Mouse (Mus musculus) liver, embryonic 14.5 days (tissue): ENCODE measurements around the gene Trir. TPM values are rescaled to one million over a fixed set of nuclear protein-coding genes. Genes with fewer than 3 reads are reported as not detected.

Experiments
- ATAC-seq: fragments of 200-750 bp; cut with Nextera tagmentation; 2 replicates; pipeline ENCODE4 v1.8.0; 2017; ENCODE audit warnings: moderate number of reproducible peaks, mild to moderate bottlenecking, moderate library complexity; ENCODE audit not compliant: insufficient read depth
- DNase-seq, 3 experiments: peaks; one replicate each; pipeline ENCODE4 v3.0.0-alpha.2; 2012 to 2013; ENCODE audit warnings: low read depth in 3 of 3, low spot score in 3 of 3
- H3K27ac ChIP-seq: fragments of 300-500 bp; sonication (generic); 2 replicates; pipeline ENCODE4 v1.5.1; 2014; ENCODE audit warnings: moderate library complexity, mild to moderate bottlenecking, control low read depth, inconsistent platforms
- H3K27me3 ChIP-seq: fragments of 300-500 bp; sonication (generic); 2 replicates; pipeline ENCODE4 v1.6.1; 2014; ENCODE audit warnings: mild to moderate bottlenecking, low read length, moderate library complexity; ENCODE audit not compliant: control insufficient read depth, insufficient read depth
- H3K36me3 ChIP-seq: fragments of 300-500 bp; sonication (generic); replicated peaks from 2 replicates; pipeline ENCODE4 v1.6.1; 2014; ENCODE audit warnings: low read depth; ENCODE audit not compliant: control insufficient read depth, insufficient read depth
- H3K4me1 ChIP-seq, 2 experiments: fragments of 200-500 bp in 1 of 2; fragments of 300-500 bp in 1 of 2; sonication (generic) in 1 of 2; replicated peaks; 2 replicates each; pipeline ENCODE4 v1.6.1; 2012 to 2014; ENCODE audit warnings: antibody characterized with exemption in 1 of 2, inconsistent platforms in 1 of 2, low read length in 1 of 2; ENCODE audit not compliant: control insufficient read depth in 2 of 2, insufficient read depth in 2 of 2
- H3K4me2 ChIP-seq: fragments of 300-500 bp; sonication (generic); 2 replicates; pipeline ENCODE4 v1.6.1; 2014; ENCODE audit warnings: low read depth, mild to moderate bottlenecking, control low read depth, moderate library complexity
- H3K4me3 ChIP-seq, 2 experiments: fragments of 200-500 bp in 1 of 2; fragments of 300-500 bp in 1 of 2; sonication (generic) in 1 of 2; 2 replicates each; pipeline ENCODE4 v1.5.1; 2012 to 2014; ENCODE audit warnings: low read depth in 2 of 2, low read length in 2 of 2, mild to moderate bottlenecking in 2 of 2, control low read depth in 1 of 2, inconsistent platforms in 1 of 2, moderate library complexity in 1 of 2; ENCODE audit not compliant: insufficient read depth in 1 of 2
- H3K9ac ChIP-seq: fragments of 300-500 bp; sonication (generic); replicated peaks from 2 replicates; pipeline ENCODE4 v1.6.1; 2014; ENCODE audit warnings: mild to moderate bottlenecking, control low read depth, moderate library complexity
- H3K9me3 ChIP-seq: fragments of 300-500 bp; sonication (generic); 2 replicates; pipeline ENCODE4 v1.6.1; 2016; ENCODE audit warnings: low read length, mixed read lengths; ENCODE audit not compliant: control insufficient read depth
- CTCF ChIP-seq: IDR thresholded peaks from 2 replicates; pipeline ENCODE4 v1.5.1; 2016; ENCODE audit warnings: antibody characterized with exemption, low read depth, control low read depth
- EP300 ChIP-seq: IDR thresholded peaks from 2 replicates; pipeline ENCODE4 v1.6.1; 2016; ENCODE audit warnings: antibody characterized with exemption, low read depth
- WGBS: fragments of 180-500 bp; shearing (Covaris S2); extraction: QIAGEN DNeasy Blood & Tissue Kit; methylation state at CpG from one replicate; pipeline ENCODE4 v1.1.7; 2014; ENCODE audit not compliant: insufficient replicate concordance; 5-methylcytosine and 5-hydroxymethylcytosine counted together
- polyA plus RNA-seq, 2 experiments: library from polyadenylated mRNA; depleted of rRNA in 1 of 2; stranded (reverse) in 1 of 2; unstranded in 1 of 2; fragments of >200 nt; fragmentation: Nextera tagmentation in 1 of 2; extraction: Ambion mirVana in 1 of 2; gene quantifications; 2 replicates each; pipeline versions ENCODE4 v1.2.1 to v1.2.3; 2012 to 2014

Trir gene
- polyA plus RNA-seq, 2 experiments, result 84.4 to 100 TPM

- peak; percentile 34 for ATAC-seq
- Histone ChIP-seq H3K36me3 (peaks cover 34% of the 10 kb centered on the region), H3K4me2 (peak overlapping the region; percentile 98), H3K9me3 (no peaks in the 10 kb centered on the region), H3K9ac (peak overlapping the region; percentile 75), H3K27ac (peak overlapping the region; percentile 75), H3K4me1 (peaks cover 15 to 18% of the 10 kb centered on the region in 2 experiments), H3K27me3 (no peaks in the 10 kb centered on the region), H3K4me3 (peak overlapping the region; percentile 79 to 91)
- WGBS, result 0% methylated on average over 9 of the region's 9 CpGs
- TF ChIP-seq CTCF (no peak), EP300 (no peak)
- DNase-seq, result no peak
Observed at GRCm38 (mm10) chr8:85036381-85036717, 9.7 kb downstream of the Trir start.

DNA sequence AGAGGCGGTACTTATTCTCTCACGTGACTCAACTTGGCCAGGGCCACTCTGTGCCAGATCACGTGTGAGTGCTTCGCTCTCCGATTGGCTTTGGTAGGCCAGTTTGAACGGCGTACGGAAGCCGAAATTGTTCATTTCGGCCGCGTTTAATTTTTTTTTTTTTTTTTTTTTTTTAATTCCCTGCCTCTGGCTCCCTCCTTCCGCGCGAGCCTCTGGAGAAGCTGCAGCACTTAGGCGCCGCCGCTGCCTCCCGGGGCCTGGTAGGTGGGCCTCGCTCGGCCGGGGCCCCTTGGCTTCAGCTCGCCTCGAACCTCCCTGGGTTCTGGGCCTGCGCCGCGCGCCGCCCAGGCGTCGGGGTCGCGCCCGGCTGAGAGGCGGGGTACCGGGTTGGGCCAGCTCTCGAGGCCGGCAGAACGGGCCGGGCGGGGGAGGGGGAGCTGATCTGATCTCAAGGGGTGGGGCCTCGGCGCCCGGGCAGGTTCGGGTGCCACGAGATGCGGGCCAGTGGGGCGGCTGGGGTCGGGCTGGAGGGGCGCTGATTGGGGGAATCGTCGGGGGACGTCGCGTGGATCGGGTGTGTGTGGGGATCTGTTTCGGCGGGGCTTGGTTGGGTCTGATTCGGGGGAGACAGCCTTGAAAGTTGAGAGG, 10.2 kb downstream of the Trir start, which contains the start of gene Tnpo2:
Gene Tnpo2 (plus strand): TSS at position 198 of the 648 bp plus-strand sequence.
- Histone ChIP-seq H3K4me2 (peak within 1 kb of the TSS; percentile 98), H3K9ac (peak within 1 kb of the TSS; percentile 88), H3K9me3 (no peaks in the 10 kb centered on the region), H3K4me1 (peaks cover 15 to 18% of the 10 kb centered on the region in 2 experiments), H3K36me3 (peaks cover 35% of the 10 kb centered on the region), H3K27me3 (no peaks in the 10 kb centered on the region), H3K4me3 (peak within 1 kb of the TSS; percentile 79 to 91), H3K27ac (peak within 1 kb of the TSS; percentile 75)
- no peak for TF ChIP-seq CTCF
- no peak for TF ChIP-seq EP300
- WGBS, result under 1% methylated on average over 59 of the region's 59 CpGs
- peak; percentile 95 to 97 (median 96) for DNase-seq
- peak; percentile 87 for ATAC-seq

DNA sequence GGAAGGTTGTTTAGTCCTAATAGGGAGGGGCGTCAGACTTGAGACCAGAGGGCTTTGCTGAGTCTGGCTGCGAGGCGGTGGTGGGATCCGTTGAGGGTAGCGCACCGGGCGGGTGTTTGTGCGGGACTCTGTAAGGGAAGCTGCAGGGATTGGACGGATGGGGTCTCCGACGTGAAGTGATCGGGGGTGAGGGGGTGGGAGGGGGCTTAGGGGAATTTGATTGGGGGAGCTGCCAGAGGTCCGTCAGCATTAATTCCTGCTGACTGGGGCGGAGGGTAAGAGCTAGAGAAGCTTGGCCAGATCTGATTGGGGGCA, 10.7 kb downstream of the Trir start:
- peak overlapping the region; percentile 79 to 90 for H3K4me3 ChIP-seq
- peak; percentile 27 for ATAC-seq
- H3K4me1 ChIP-seq, result peaks cover 15 to 18% of the 10 kb centered on the region in 2 experiments
- no peak for DNase-seq
- TF ChIP-seq EP300 (no peak), CTCF (no peak)
- no peaks in the 10 kb centered on the region for H3K9me3 ChIP-seq
- peak overlapping the region; percentile 72 for H3K27ac ChIP-seq
- under 1% methylated on average over 14 of the region's 14 CpGs for WGBS
- H3K4me2 ChIP-seq, result peak overlapping the region; percentile 98
- peak overlapping the region; percentile 88 for H3K9ac ChIP-seq
- H3K36me3 ChIP-seq, result peaks cover 36% of the 10 kb centered on the region
- no peaks in the 10 kb centered on the region for H3K27me3 ChIP-seq

- Histone ChIP-seq H3K27me3 (no peaks in the 10 kb centered on the region), H3K4me2 (peak overlapping the region; percentile 98), H3K4me1 (peaks cover 15 to 18% of the 10 kb centered on the region in 2 experiments), H3K4me3 (peak overlapping the region; percentile 79 to 90), H3K36me3 (peaks cover 32% of the 10 kb centered on the region), H3K9me3 (no peaks in the 10 kb centered on the region), H3K27ac (peak overlapping the region; percentile 72), H3K9ac (peak overlapping the region; percentile 88)
- WGBS, result under 1% methylated on average over 57 of the region's 57 CpGs
- ATAC-seq, result peak; percentile 36
- peak in 1 of 3 experiments; percentile 57 for DNase-seq
- TF ChIP-seq CTCF (no peak), EP300 (no peak)
Observed at GRCm38 (mm10) chr8:85037681-85038531, 11.3 kb downstream of the Trir start.

- H3K27ac ChIP-seq, result no peak overlapping the region
- peaks cover 2 to 6% of the 10 kb centered on the region in 2 experiments; a peak in 3 of 4 replicates for H3K4me1 ChIP-seq
- TF ChIP-seq CTCF (no peak), EP300 (no peak)
- no peaks in the 10 kb centered on the region for H3K9me3 ChIP-seq
- 88% methylated on average over 6 of the region's 6 CpGs for WGBS
- H3K4me3 ChIP-seq, result no peak overlapping the region
- H3K4me2 ChIP-seq, result no peak overlapping the region
- H3K9ac ChIP-seq, result no peak overlapping the region
- ATAC-seq (no peak), DNase-seq (no peak)
- H3K27me3 ChIP-seq, result no peaks in the 10 kb centered on the region
- H3K36me3 ChIP-seq, result peaks cover 82% of the 10 kb centered on the region
Observed at GRCm38 (mm10) chr8:85043619-85044018, 17.0 kb downstream of the Trir start.
